Mouse (Mus musculus) E14TG2a.4 (cell line): ENCODE results near the gene Scarb1.

Source experiments
- H3K27me3 ChIP-seq: 2 replicates; pipeline ENCODE4 v1.6.1; 2014; ENCODE audit warnings: low read length, control low read depth; ENCODE audit not compliant: insufficient read depth
- H3K36me3 ChIP-seq: 2 replicates; pipeline ENCODE4 v1.6.1; 2014; ENCODE audit warnings: low read length, control low read depth; ENCODE audit not compliant: insufficient read depth
- H3K4me1 ChIP-seq: replicated peaks from 2 replicates; pipeline ENCODE4 v1.6.1; 2014; ENCODE audit warnings: low read depth, low read length, control low read depth
- H3K4me3 ChIP-seq: replicated peaks from 2 replicates; pipeline ENCODE4 v1.5.1; 2014; ENCODE audit warnings: mild to moderate bottlenecking, low read length
- H3K9me3 ChIP-seq: 2 replicates; pipeline ENCODE4 v1.6.1; 2014; ENCODE audit warnings: low read length, control low read depth
- CTCF ChIP-seq: conservative IDR thresholded peaks from 2 replicates; pipeline ENCODE4 v1.5.1; 2014; ENCODE audit warnings: low read length
- NANOG ChIP-seq: IDR thresholded peaks from 2 replicates; pipeline ENCODE4 v1.6.1; 2014; ENCODE audit warnings: borderline replicate concordance, low read length, mixed read lengths
- POU5F1 ChIP-seq: IDR thresholded peaks from 2 replicates; pipeline ENCODE4 v1.6.1; 2014; ENCODE audit warnings: low read length, borderline replicate concordance

The Scarb1 gene

DNA sequence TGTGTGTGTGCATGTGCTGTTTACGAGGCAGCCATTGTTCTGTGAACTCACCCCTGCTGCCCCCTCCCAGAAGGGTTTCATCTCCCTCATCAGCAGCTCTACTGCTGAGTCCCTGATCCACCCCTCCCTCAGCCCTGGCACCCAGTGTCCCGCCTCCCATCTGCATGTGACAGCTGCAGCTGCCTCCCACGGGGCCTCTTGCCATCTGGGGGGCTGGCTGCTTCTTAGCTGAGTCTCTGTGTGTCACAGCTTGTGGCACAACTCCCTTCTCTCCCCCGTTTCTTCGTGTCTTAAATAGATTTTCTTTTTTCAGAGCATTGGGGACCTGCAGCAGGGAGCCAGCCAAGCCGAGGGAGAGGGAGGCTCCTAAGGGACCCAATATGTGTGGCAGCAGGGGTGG lies 97.0 kb downstream of the Scarb1 start:
- H3K27me3 ChIP-seq, result peaks cover 24% of the 10 kb centered on the region
- H3K4me3 ChIP-seq, result no peak overlapping the region
- H3K9me3 ChIP-seq, result no peaks in the 10 kb centered on the region
- H3K36me3 ChIP-seq, result no peaks in the 10 kb centered on the region
- H3K4me1 ChIP-seq, result peaks cover 60% of the 10 kb centered on the region
- no peak for TF ChIP-seq POU5F1
- no peak for TF ChIP-seq NANOG
- TF ChIP-seq CTCF, result no peak

GRCm38 (mm10) chr5:125242111-125242510 lies 98.8 kb downstream of the Scarb1 start:
- H3K27me3 ChIP-seq, result peaks cover 13% of the 10 kb centered on the region; the same call in 1 of the 2 replicates
- H3K9me3 ChIP-seq, result no peaks in the 10 kb centered on the region
- H3K4me1 ChIP-seq, result peaks cover 60% of the 10 kb centered on the region
- TF ChIP-seq CTCF (no peak), NANOG (no peak), POU5F1 (no peak)
- H3K4me3 ChIP-seq, result peak overlapping the region; percentile 58
- no peaks in the 10 kb centered on the region for H3K36me3 ChIP-seq

GRCm38 (mm10) chr5:125241627-125242026 lies 99.3 kb downstream of the Scarb1 start:
- Histone ChIP-seq H3K4me3 (peak overlapping the region; percentile 58), H3K36me3 (no peaks in the 10 kb centered on the region), H3K4me1 (peaks cover 63% of the 10 kb centered on the region), H3K27me3 (peaks cover 13% of the 10 kb centered on the region; the same call in 1 of the 2 replicates), H3K9me3 (no peaks in the 10 kb centered on the region)
- TF ChIP-seq POU5F1 (no peak), NANOG (no peak), CTCF (no peak)

DNA sequence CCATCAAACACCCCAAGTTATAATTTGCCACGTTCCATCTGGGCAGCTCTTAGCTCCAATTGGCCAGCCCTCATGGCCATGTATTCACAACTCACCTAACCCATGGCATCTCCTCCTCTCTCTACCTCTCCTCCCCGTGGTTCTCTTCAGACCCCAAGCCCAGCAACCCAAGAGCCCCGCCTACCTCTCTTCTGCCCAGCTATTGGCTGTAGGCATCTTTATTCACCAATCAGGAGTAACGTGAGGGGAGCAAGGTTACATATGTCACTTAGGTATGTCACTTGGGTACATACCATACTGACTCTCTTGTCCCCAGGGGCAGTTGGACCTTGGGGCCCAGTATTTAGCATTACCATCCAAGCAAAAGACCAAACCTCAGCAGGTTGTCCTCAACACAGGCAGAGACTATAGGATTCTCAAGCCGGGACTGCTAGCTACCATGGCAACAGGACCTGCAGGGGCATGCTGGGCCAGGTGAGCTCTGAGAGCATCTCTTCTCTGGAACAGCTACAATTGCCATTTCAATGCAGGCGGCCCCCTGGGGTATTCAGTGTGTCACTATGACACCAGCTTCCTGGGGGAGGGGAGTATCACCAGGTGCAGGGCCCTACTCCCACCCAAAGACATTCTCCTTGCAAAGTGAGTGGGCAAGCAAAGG lies 100.6 kb downstream of the Scarb1 start:
- H3K4me1 ChIP-seq, result peaks cover 57% of the 10 kb centered on the region
- no peaks in the 10 kb centered on the region for H3K36me3 ChIP-seq
- peaks cover 6% of the 10 kb centered on the region; the same call in 1 of the 2 replicates for H3K27me3 ChIP-seq
- TF ChIP-seq CTCF (no peak), NANOG (no peak), POU5F1 (no peak)
- no peak overlapping the region for H3K4me3 ChIP-seq
- H3K9me3 ChIP-seq, result no peaks in the 10 kb centered on the region

DNA sequence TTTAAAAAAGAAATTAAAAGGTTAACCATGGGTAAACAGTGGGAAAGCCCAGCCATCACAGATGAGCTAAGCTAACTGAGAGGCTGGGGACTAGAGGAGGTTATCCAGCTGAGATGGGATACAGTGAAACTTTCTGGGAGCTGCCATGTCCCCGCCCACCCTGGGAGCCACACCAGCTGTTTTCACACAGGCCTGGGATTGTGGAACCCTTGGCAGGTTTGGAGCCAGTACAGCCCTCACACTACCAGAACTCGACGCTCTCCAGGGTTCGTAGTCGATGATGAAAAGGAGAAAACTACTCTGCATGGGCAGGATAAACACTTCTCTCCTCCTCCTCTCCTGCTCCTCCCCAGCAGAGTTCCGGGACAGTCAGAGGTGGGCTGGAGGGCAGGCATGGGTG lies 105.0 kb downstream of the Scarb1 start:
- Histone ChIP-seq H3K4me1 (peaks cover 31% of the 10 kb centered on the region), H3K4me3 (no peak overlapping the region), H3K27me3 (0 out of 2 replicates have a peak, but pooled peaks cover 3% of the 10 kb centered on the region), H3K9me3 (no peaks in the 10 kb centered on the region), H3K36me3 (no peaks in the 10 kb centered on the region)
- TF ChIP-seq NANOG (no peak), CTCF (no peak), POU5F1 (no peak)

GRCm38 (mm10) chr5:125235398-125235797 lies 105.5 kb downstream of the Scarb1 start:
- H3K4me1 ChIP-seq, result peaks cover 28% of the 10 kb centered on the region
- no peaks in the 10 kb centered on the region for H3K9me3 ChIP-seq
- 0 out of 2 replicates have a peak, but pooled peaks cover 3% of the 10 kb centered on the region for H3K27me3 ChIP-seq
- TF ChIP-seq CTCF, result peak; percentile 58
- no peak for TF ChIP-seq POU5F1
- no peaks in the 10 kb centered on the region for H3K36me3 ChIP-seq
- H3K4me3 ChIP-seq, result no peak overlapping the region

DNA sequence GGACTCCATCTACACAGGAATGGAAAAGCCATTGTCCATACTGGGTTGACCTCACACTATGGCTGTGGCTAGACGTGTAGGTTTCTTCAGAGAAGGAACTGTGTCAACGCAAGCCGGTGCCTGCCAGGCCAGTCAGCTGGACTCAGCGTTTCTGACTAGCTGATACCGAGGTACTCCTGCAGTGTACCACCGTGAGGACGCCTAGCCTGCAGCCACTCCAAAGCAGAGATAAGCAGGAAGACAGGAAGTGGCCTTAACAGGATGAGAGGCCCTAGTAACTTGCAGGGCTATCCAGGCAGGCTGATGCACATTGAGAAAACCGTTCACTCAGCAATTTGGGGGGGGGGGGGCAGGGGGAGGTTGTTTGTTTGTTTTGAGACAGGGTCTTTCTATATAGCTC lies 106.5 kb downstream of the Scarb1 start:
- no peak for TF ChIP-seq POU5F1
- TF ChIP-seq NANOG, result no peak
- no peaks in the 10 kb centered on the region for H3K36me3 ChIP-seq

GRCm38 (mm10) chr5:125233478-125233877 lies 107.4 kb downstream of the Scarb1 start:
- Histone ChIP-seq H3K27me3 (0 out of 2 replicates have a peak, but pooled peaks cover under 1% of the 10 kb centered on the region), H3K4me3 (no peak overlapping the region), H3K9me3 (no peaks in the 10 kb centered on the region), H3K36me3 (no peaks in the 10 kb centered on the region), H3K4me1 (peaks cover 20% of the 10 kb centered on the region)
- no peak for TF ChIP-seq POU5F1
- peak; percentile 75 for TF ChIP-seq CTCF

More for the DNA sequence above, 106.5 kb downstream of the Scarb1 start:
- Histone ChIP-seq H3K27me3 (0 out of 2 replicates have a peak, but pooled peaks cover 3% of the 10 kb centered on the region), H3K4me3 (no peak overlapping the region), H3K9me3 (no peaks in the 10 kb centered on the region), H3K4me1 (peaks cover 20% of the 10 kb centered on the region)

- no peaks in the 10 kb centered on the region for H3K36me3 ChIP-seq
Measured at GRCm38 (mm10) chr5:125232443-125232979, 108.4 kb downstream of the Scarb1 start.

More at GRCm38 (mm10) chr5:125232443-125232979, 108.4 kb downstream of the Scarb1 start:
- Histone ChIP-seq H3K4me3 (no peak overlapping the region), H3K9me3 (no peaks in the 10 kb centered on the region), H3K4me1 (peaks cover 14% of the 10 kb centered on the region), H3K27me3 (no peaks in the 10 kb centered on the region)
- no peak for TF ChIP-seq POU5F1
- TF ChIP-seq CTCF, result no peak
- TF ChIP-seq NANOG, result no peak
